Mouse (Mus musculus) yolk sac, embryonic 10.5 days (tissue): Measurements from ENCODE around the gene Lamb1.

Source experiments
- DNase-seq: peaks from one replicate; pipeline ENCODE4 v3.0.0-alpha.2; 2017; ENCODE audit warnings: low spot score

Lamb1 gene

DNA sequence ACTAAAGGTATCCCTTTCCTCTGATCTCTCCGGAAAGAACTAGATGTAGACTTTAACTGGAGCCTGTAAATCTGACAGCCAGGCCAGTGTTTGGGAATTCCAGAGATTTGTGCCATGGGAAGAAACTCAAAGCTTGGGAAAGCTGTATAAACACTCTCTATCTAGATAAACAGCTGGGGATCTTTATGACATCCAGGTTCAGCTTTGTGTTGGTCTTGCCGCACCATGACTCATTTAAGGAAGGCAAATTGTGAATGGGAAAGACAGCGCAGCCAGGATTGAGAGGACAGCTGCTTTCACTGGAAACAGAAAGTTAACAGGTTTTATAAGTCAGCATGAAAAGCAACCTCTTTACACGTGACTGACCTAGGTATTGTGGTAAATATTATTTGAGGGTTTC is 12.8 kb upstream of the Lamb1 start:
- DNase-seq, result peak; percentile 67

- peak; percentile 74 for DNase-seq
Observed at GRCm38 (mm10) chr12:31254978-31255377, 10.1 kb upstream of the Lamb1 start.

GRCm38 (mm10) chr12:31256121-31256903 is 8.7 kb upstream of the Lamb1 start:
- peak; percentile 82 for DNase-seq

- DNase-seq, result no peak
Observed at GRCm38 (mm10) chr12:31261882-31262281, 3.2 kb upstream of the Lamb1 start.

DNA sequence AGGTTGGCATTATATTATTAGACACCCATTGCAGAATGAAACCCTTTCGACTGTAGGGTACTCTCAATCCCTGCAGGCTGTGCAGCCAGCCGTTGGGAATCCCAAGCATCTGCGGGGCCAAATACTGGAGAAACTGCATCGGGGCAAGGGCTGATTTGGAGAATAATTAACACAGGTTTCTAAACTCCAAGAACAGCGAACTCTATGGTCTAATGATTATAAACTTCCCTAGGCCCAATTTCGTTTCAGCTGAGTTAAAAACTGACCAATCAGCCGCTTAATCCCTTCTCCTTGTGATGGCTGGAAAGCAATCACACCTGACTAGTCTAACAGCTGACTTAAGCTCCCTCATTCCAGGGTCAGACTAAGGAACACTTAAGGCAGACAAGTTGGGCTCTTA is 1.1 kb upstream of the Lamb1 start:
- peak; percentile 77 for DNase-seq

DNA sequence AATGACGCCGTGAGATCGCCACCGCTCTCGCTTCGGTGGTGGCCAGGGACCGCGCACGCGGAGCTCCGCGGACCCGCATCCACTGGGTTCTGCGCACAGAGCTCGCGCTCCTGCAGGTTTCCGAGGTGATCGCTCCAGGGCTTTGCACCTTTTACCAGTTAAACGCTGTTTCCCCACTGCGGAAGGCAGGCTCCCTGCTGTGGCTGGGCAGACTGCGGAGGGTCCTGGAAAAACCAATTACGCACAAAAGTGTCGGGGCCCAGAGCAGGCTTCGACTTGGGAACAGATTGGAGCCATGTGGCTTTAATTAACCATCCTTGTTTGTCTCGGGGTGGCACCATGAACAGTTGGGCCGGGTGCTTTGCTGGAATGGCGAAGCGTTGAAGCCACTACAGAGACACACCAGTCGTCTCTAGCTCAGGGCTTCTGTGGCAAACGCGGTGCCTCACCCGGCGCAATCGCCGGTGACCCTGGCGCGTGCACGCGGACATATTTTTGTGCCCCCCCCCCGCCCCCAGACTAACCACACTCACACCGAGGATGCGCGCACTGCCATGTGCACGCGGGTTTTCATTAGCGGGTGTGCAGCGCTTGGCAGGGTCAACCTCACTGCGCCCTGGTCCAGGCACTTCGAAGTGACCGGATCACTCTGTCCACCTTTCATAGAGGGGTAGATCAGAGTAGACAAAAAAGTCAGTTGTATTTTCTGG is 843 bp downstream of the Lamb1 start:
- DNase-seq, result no peak

DNA sequence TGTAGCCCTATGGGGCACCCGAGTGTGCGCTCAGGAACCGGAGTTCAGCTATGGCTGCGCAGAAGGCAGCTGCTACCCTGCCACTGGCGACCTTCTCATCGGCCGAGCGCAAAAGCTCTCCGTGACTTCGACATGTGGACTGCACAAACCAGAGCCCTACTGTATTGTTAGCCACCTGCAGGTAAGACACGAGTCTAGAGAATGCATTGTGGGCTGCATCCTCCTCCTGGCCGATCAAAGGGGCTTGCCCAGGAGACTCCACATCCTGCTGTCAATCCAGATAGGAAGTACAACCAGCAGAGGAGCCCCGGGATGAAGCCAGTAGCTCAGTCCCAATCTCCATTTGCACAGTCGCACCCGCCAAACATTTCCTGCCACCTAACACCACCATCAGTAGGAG is 1.7 kb downstream of the Lamb1 start:
- DNase-seq, result no peak

- no peak for DNase-seq
Observed at GRCm38 (mm10) chr12:31267363-31267762, 2.3 kb downstream of the Lamb1 start.

- DNase-seq, result no peak
Observed at GRCm38 (mm10) chr12:31268315-31268714, 3.3 kb downstream of the Lamb1 start.

- no peak for DNase-seq
Observed at GRCm38 (mm10) chr12:31269020-31269597, 4.1 kb downstream of the Lamb1 start.

DNA sequence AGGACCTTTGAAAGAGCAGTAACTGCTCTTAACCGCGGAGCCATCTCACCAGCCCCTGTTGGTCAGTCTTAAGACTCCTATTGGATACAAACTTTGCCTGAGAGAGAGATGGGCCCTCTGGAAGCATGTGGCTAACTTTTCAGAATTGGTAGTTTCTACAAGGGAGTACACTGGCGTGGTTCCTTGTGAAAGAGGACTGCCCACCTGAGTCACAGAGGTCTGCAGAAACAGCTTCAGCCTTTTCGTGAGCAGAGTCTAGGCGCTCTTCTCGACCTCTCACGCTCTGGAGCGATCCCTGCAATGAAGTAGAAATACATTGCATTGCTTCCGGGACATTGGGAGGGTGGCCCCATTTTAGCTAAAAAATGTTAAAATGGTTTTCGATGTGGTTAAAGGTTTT is 5.3 kb downstream of the Lamb1 start:
- DNase-seq, result no peak

DNA sequence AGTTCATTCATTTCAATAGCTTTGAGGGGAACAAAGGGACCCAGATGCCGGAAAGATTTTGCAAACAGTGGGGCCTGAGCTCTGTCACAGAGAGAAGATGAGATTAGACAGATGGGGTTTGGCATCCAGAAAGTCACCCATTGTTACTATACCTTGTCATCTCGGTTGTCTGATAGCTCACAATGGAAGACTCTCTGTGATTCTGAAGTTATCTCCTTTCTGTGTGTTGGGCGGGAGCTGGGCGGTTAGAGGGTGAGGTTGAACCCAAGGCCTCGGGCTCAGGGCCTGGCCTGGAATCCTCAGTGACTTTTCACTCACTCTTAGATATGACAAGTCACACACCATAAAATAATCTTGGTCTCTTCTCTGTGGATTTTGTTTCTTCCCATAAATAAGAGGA is 5.7 kb downstream of the Lamb1 start:
- DNase-seq, result no peak

GRCm38 (mm10) chr12:31271361-31272011 is 6.5 kb downstream of the Lamb1 start:
- peak; percentile 87 for DNase-seq

DNA sequence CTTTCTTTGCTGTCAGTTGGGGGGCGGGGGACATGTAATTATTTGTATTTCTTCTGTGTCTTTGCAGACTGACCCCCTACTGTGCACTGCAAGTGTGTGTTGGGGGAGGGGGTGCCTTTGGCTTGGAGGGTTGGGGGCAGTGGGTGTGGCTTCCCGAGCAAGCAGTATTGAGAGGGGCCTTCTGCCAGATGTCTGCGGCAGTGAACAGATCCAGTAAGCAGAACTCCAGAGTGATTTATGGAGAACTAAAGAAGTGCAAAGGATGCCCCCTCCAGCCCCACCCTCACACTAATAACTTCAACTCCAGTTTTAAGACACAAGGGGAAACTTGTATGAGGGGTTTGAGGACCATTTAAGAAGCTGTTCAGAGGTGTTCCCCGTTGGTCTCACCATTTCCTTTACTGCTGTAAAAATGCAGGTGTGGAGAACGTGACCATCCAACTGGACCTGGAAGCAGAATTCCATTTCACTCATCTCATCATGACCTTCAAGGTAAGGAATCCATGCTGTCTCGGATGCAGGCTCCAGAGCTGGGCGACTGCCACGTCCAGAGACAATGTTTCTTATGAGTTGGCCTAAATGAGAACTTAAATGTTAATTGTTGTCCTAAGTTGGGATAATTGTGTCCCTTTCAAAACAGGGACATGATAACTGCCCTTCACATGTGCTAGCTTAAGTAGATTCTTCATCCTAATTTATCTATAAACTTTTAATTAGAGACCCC is 7.1 kb downstream of the Lamb1 start:
- no peak for DNase-seq

- no peak for DNase-seq
Observed at GRCm38 (mm10) chr12:31272846-31273245, 7.8 kb downstream of the Lamb1 start.

DNA sequence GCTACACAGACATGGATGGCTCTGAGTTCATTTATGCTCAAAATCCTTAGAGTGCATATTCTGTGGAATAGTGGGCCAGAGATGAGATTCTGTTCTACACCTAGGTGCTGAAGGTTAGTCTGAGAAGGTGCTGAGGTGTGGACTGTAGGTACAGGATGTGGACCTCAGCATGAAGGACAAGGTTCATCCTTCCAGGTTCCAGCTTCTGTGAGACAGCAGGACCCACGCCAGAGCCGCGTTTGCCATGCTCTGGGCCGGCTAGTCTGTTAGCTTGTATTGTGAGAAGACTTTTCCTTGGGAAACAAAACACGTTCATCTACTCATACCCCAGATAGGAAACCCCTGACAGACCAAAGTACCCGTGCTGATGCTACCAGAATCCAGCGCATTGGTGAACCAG is 8.6 kb downstream of the Lamb1 start:
- no peak for DNase-seq

GRCm38 (mm10) chr12:31275411-31275810 is 10.4 kb downstream of the Lamb1 start:
- no peak for DNase-seq

- no peak for DNase-seq
Observed at GRCm38 (mm10) chr12:31278270-31278669, 13.2 kb downstream of the Lamb1 start.

DNA sequence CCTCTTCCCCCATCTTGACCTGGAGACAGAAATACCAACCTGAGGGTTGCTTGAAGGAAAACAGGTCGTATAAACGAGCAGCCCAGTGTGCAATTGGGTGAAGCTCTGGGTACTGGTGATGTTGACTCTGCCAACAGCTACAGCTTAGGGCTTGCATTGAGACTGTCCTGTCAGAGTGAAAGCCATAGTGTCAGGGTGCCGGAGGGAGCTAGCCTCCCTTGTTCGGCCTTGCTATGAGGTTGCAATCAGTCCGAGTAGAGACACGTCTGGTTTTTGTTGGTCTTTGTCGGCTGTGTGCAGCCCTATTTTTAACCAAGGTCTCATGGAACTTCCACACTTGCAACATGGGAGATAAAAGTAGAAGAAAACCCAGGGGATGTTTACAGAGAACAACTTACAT is 15.3 kb downstream of the Lamb1 start:
- no peak for DNase-seq

- DNase-seq, result no peak
Observed at GRCm38 (mm10) chr12:31281100-31281591, 16.1 kb downstream of the Lamb1 start.

DNA sequence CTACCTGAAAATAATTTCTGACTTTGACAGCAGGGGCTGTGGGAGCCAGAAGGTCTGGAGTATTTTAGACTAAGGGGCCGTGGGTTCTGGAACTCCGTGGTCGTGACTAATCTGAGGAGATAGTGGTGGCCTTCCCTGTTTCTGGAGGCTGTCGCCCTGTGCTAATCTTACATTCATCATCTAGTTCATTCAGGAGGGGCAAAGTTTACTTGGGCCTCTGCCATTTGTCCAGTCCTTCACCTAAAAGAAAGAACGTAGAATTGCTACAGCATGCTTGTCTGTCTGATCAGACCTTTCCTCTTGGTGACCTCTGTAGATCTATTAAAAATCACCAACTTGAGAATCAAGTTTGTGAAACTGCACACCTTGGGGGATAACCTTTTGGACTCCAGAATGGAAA is 17.2 kb downstream of the Lamb1 start:
- no peak for DNase-seq

DNA sequence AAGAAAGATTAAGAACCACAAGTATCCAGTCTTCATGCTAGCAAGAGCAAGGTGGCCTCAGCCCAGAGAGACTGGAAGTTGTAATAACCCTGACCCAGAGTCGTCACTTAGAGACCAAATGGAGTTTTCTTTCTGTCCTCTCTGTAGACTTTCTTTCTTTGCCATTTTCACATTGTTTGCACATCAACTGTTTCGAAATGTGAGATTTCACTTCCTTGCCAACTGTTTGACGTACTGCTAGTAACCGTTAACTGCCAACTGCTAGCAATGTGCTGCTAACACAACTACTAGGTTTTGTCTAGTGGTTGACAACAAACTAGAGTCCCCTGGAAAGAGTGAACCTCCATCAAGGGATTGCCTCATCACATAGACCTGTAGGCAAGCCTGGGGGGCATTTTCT is 18.1 kb downstream of the Lamb1 start:
- no peak for DNase-seq
